Mouse (Mus musculus): ENCODE measurements around the gene Vmn1r158.
"Not testable (repeated sequence)": the region's sequence is repeated elsewhere in the genome, so short reads cannot be mapped to it uniquely, and the experiment has no call there.

Vmn1r158 gene

GRCm38 (mm10) chr7:22790682-22791081, at the start of gene Vmn1r158:
Gene Vmn1r158 (minus strand): TSS chr7:22790782.
- not testable (repeated sequence) for DNase-seq

- DNase-seq: peak; percentile 54
Measured at GRCm38 (mm10) chr7:22775981-22776380, 14.6 kb downstream of the Vmn1r158 start.

DNA sequence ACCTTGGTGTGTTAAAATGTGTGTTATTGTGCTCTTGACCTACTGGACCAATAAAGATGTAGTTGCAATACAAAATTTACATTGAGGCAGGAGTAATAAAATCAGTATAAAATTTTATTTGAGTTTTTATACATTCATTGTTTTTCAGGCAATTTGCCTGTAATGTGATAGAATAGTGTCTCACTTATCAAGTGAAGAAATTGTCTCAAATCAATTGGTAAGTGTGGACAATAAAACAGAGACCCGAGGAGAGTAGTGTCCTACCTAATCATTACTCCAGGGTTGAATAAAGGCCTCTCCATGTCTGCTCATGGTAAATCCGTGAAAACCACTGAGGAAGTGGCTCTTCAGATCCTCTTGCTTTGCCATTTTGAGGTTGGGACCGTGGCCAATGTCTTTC, 29.2 kb downstream of the Vmn1r158 start, which contains the start of gene Vmn1r157:
Vmn1r157 (plus strand) TSS at position 301 of the 400 bp plus-strand sequence.
- DNase-seq: not testable (repeated sequence)
